Mouse (Mus musculus) midbrain, embryonic 16.5 days (tissue): ENCODE data around the gene Derl3. TPM values are rescaled to one million over a fixed set of nuclear protein-coding genes. Genes with fewer than 3 reads are reported as not detected.

Source experiments
- ATAC-seq: fragments of 200-750 bp; cut with Nextera tagmentation; 2 replicates; pipeline ENCODE4 v1.8.0; 2017; ENCODE audit warnings: moderate TSS enrichment
- H3K27ac ChIP-seq: fragments of 300-500 bp; sonication (generic); 2 replicates; pipeline ENCODE4 v1.5.1; 2014; ENCODE audit warnings: mild to moderate bottlenecking, low read length, mixed read lengths
- H3K27me3 ChIP-seq: fragments of 300-500 bp; sonication (generic); 2 replicates; pipeline ENCODE4 v1.6.1; 2014; ENCODE audit warnings: low read depth, low read length, mixed read lengths; ENCODE audit not compliant: control insufficient read depth, insufficient read depth
- H3K36me3 ChIP-seq: fragments of 300-500 bp; sonication (generic); 2 replicates; pipeline ENCODE4 v1.6.1; 2014; ENCODE audit warnings: mild to moderate bottlenecking, low read length, moderate library complexity, mixed read lengths; ENCODE audit not compliant: control insufficient read depth, insufficient read depth
- H3K4me1 ChIP-seq: fragments of 300-500 bp; sonication (generic); 2 replicates; pipeline ENCODE4 v1.6.1; 2014; ENCODE audit warnings: mild to moderate bottlenecking, low read length, mixed read lengths; ENCODE audit not compliant: control insufficient read depth, insufficient read depth
- H3K4me2 ChIP-seq: fragments of 300-500 bp; sonication (generic); 2 replicates; pipeline ENCODE4 v1.6.1; 2014; ENCODE audit warnings: mild to moderate bottlenecking, low read length, mixed read lengths
- H3K4me3 ChIP-seq: fragments of 300-500 bp; sonication (generic); 2 replicates; pipeline ENCODE4 v1.5.1; 2014; ENCODE audit warnings: low read depth, mild to moderate bottlenecking, low read length, moderate library complexity, mixed read lengths
- H3K9ac ChIP-seq: fragments of 300-500 bp; sonication (generic); 2 replicates; pipeline ENCODE4 v1.6.1; 2014; ENCODE audit warnings: low read depth, low read length, mixed read lengths
- H3K9me3 ChIP-seq: fragments of 300-500 bp; sonication (generic); replicated peaks from 2 replicates; pipeline ENCODE4 v1.6.1; 2014; ENCODE audit warnings: mild to moderate bottlenecking, low read length, mixed read lengths; ENCODE audit not compliant: control insufficient read depth, poor library complexity, severe bottlenecking
- WGBS: fragments of 180-500 bp; shearing (Covaris S2); extraction: QIAGEN DNeasy Blood & Tissue Kit; methylation state at CpG from one replicate; pipeline ENCODE4 v1.1.7; 2014; 5-methylcytosine and 5-hydroxymethylcytosine counted together
- polyA plus RNA-seq: library from polyadenylated mRNA; unstranded; fragments of >200 nt; fragmentation: Nextera tagmentation; extraction: Ambion mirVana; gene quantifications from 2 replicates; pipeline ENCODE4 v1.2.1, GENCODE M21; 2015

Gene Derl3
- polyA plus RNA-seq, 1 experiment from 2014 or later = 1.4 TPM

GRCm38 (mm10) chr10:75932081-75932678 lies 39.0 kb downstream of the Derl3 start:
- Histone ChIP-seq H3K27me3 (peaks cover 5% of the 10 kb centered on the region), H3K9ac (peak overlapping the region; percentile 70), H3K27ac (no peak overlapping the region), H3K4me3 (peak overlapping the region; percentile 43), H3K4me1 (peaks cover 30% of the 10 kb centered on the region), H3K4me2 (peak overlapping the region; percentile 85), H3K9me3 (no peaks in the 10 kb centered on the region), H3K36me3 (0 out of 2 replicates have a peak, but pooled peaks cover 2% of the 10 kb centered on the region)
- ATAC-seq = peak; percentile 12; the same call in 1 of the 2 replicates
- under 1% methylated on average over 35 of the region's 44 CpGs for WGBS

- ATAC-seq = no peak
- Histone ChIP-seq H3K27ac (no peak within 1 kb of the TSS), H3K4me1 (peaks cover 31% of the 10 kb centered on the region), H3K9me3 (no peaks in the 10 kb centered on the region), H3K4me3 (peak within 1 kb of the TSS; percentile 43), H3K4me2 (peak within 1 kb of the TSS; percentile 85), H3K27me3 (peaks cover 6% of the 10 kb centered on the region), H3K9ac (peak within 1 kb of the TSS; percentile 70), H3K36me3 (0 out of 2 replicates have a peak, but pooled peaks cover 1% of the 10 kb centered on the region)
- WGBS = 26% methylated on average over 6 of the region's 6 CpGs
Measured at GRCm38 (mm10) chr10:75932891-75933290, 39.7 kb downstream of the Derl3 start, which contains the start of gene Chchd10. Chchd10 (plus strand) TSS chr10:75933130.

- no peak overlapping the region for H3K27ac ChIP-seq
- H3K9ac ChIP-seq = no peak overlapping the region; the same call in 1 of the 2 replicates
- WGBS = 75% methylated on average over 1 of the region's 1 CpGs
- no peak for ATAC-seq
- H3K36me3 ChIP-seq = no peaks in the 10 kb centered on the region
- peaks cover 6% of the 10 kb centered on the region for H3K27me3 ChIP-seq
- peak overlapping the region; percentile 91 for H3K4me2 ChIP-seq
- H3K4me3 ChIP-seq = peak overlapping the region; percentile 60
- no peaks in the 10 kb centered on the region for H3K9me3 ChIP-seq
- H3K4me1 ChIP-seq = peaks cover 31% of the 10 kb centered on the region
Measured at GRCm38 (mm10) chr10:75934991-75935390, 41.8 kb downstream of the Derl3 start.

GRCm38 (mm10) chr10:75935680-75936541 lies 42.7 kb downstream of the Derl3 start, which contains the start of gene Mmp11:
Mmp11 (minus strand) TSS chr10:75936496.
- Histone ChIP-seq H3K4me2 (peak within 1 kb of the TSS; percentile 91), H3K36me3 (no peaks in the 10 kb centered on the region), H3K27me3 (peaks cover 3% of the 10 kb centered on the region), H3K9me3 (no peaks in the 10 kb centered on the region), H3K4me3 (peak within 1 kb of the TSS; percentile 60), H3K4me1 (peaks cover 26% of the 10 kb centered on the region), H3K27ac (peak within 1 kb of the TSS; percentile 62; the same call in 1 of the 2 replicates), H3K9ac (peak within 1 kb of the TSS; percentile 73)
- under 1% methylated on average over 47 of the region's 51 CpGs for whole genome bisulfite sequencing
- ATAC-seq = peak; percentile 73

GRCm38 (mm10) chr10:75936909-75937667 lies 43.9 kb downstream of the Derl3 start:
- no peak for ATAC-seq
- Histone ChIP-seq H3K36me3 (no peaks in the 10 kb centered on the region), H3K9ac (0 out of 2 replicates have a peak overlapping the region, but pooled peaks have one; percentile 16), H3K4me1 (peaks cover 20% of the 10 kb centered on the region), H3K4me3 (no peak overlapping the region; the same call in 1 of the 2 replicates), H3K4me2 (peak overlapping the region; percentile 37), H3K27me3 (peaks cover 3% of the 10 kb centered on the region; the same call in 1 of the 2 replicates), H3K9me3 (no peaks in the 10 kb centered on the region), H3K27ac (no peak overlapping the region)
- WGBS = 32% methylated on average over 18 of the region's 18 CpGs

GRCm38 (mm10) chr10:75937851-75938643 lies 44.8 kb downstream of the Derl3 start:
- Histone ChIP-seq H3K4me2 (no peak overlapping the region), H3K36me3 (no peaks in the 10 kb centered on the region), H3K27me3 (peaks cover 3% of the 10 kb centered on the region; the same call in 1 of the 2 replicates), H3K9ac (no peak overlapping the region), H3K27ac (no peak overlapping the region), H3K4me3 (no peak overlapping the region), H3K4me1 (peaks cover 11% of the 10 kb centered on the region), H3K9me3 (no peaks in the 10 kb centered on the region)
- ATAC-seq = no peak
- 54% methylated on average over 10 of the region's 10 CpGs for WGBS

- no peak overlapping the region for H3K4me3 ChIP-seq
- H3K27me3 ChIP-seq = peaks cover 3% of the 10 kb centered on the region; the same call in 1 of the 2 replicates
- ATAC-seq = no peak
- WGBS = 46% methylated on average over 9 of the region's 9 CpGs
- H3K36me3 ChIP-seq = no peaks in the 10 kb centered on the region
- H3K27ac ChIP-seq = no peak overlapping the region
- H3K9ac ChIP-seq = no peak overlapping the region
- no peak overlapping the region for H3K4me2 ChIP-seq
- H3K4me1 ChIP-seq = peaks cover 11% of the 10 kb centered on the region
- H3K9me3 ChIP-seq = no peaks in the 10 kb centered on the region
Measured at GRCm38 (mm10) chr10:75939481-75940234, 46.4 kb downstream of the Derl3 start.
